Mouse (Mus musculus) brown adipose tissue, adult 24 weeks (tissue): Measurements from ENCODE around the gene Itga7. TPM values are rescaled to one million over a fixed set of nuclear protein-coding genes. Genes with fewer than 3 reads are reported as not detected.

Experiments
- H3K27ac ChIP-seq: fragments of 200-500 bp; replicated peaks from 2 replicates; pipeline ENCODE4 v1.5.1; 2012; ENCODE audit warnings: low read depth, mild to moderate bottlenecking, low read length
- H3K4me1 ChIP-seq: fragments of 200-500 bp; 2 replicates; pipeline ENCODE4 v1.6.1; 2012; ENCODE audit warnings: low read length, mixed read lengths; ENCODE audit not compliant: control insufficient read depth, insufficient read depth, insufficient read length
- H3K4me3 ChIP-seq: fragments of 200-500 bp; 2 replicates; pipeline ENCODE4 v1.5.1; 2012; ENCODE audit warnings: low read depth, mild to moderate bottlenecking, low read length, moderate library complexity; ENCODE audit not compliant: insufficient read depth
- polyA plus RNA-seq: library from polyadenylated mRNA; stranded (reverse); fragments of >200 nt; gene quantifications from 2 replicates; pipeline ENCODE4 v1.2.4, GENCODE M21; 2012; ENCODE audit not compliant: missing spikeins, insufficient read depth, insufficient read length

Gene Itga7
- 23.2 and 28.5 TPM in 2 replicates for polyA plus RNA-seq

DNA sequence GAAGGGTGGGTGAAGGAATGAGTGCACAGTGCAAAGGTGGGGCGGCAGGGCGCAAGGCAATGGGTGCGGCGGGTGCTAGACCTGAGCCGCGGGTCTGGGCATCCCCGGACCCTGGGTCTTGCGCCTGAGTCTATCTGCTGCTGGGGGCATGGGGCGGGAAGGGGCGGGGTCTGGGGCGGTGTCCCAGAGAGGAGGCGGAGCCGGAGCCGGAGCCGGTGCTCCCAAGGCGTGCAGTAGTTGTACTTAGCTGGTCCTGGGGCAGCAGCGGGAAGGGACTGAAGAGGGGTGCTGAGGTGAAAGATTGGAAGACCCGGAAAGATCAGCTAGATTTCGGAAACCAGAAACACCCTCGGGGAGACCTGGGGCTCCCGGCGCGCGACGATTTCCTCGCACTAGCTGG, at the start of gene Itga7:
Gene Itga7, plus strand, starts transcription at position 245 of the 400 bp plus-strand sequence.
- H3K4me3 ChIP-seq, result peak within 1 kb of the TSS; percentile 70
- H3K27ac ChIP-seq, result peak within 1 kb of the TSS; percentile 24; the same call in 1 of the 2 replicates
- H3K4me1 ChIP-seq, result peaks cover 5% of the 10 kb centered on the region; the same call in 1 of the 2 replicates

DNA sequence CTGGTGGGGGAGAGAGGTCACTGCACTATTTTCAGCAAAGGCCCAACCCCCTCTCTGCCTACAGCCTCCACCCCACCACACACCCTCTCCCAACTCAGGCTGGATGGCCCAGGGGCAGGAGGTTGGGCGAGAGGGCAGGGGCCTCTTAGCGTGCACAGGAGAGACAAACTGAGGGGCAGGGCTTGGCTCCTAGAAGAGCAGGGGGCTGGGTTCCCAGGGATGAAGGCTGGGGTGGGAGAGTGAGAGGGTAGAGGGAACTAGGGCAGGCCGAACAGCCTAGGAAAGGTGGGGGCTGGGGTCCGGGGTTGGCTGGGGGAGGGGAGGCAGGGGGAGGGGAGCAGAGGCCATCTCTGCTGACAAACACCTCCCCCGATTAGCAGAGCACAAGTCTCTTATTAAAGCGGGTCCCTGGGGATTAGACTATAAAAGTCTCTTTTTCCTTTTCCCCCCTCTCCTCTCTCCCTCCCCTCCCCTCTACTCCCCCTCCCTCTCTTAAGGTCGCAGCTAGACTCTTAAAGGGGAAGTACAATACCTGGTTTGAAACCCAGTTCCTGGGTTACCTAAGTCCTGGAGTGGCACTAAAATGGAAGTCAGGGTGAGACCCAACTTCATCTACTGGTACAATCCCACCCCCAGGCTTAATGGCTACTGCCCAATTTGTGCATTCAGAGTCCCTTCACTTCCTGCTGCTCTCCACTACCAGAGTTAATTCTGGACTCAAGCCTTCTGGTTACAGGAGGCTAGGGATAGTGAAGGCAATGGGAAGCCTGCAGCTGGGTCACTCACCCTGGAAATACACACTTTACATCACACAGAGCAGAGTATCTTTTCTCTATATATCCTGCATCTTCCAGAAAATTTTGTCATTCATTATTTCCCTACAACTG, 44.4 kb upstream of the Itga7 start:
- no peak overlapping the region for H3K27ac ChIP-seq

DNA sequence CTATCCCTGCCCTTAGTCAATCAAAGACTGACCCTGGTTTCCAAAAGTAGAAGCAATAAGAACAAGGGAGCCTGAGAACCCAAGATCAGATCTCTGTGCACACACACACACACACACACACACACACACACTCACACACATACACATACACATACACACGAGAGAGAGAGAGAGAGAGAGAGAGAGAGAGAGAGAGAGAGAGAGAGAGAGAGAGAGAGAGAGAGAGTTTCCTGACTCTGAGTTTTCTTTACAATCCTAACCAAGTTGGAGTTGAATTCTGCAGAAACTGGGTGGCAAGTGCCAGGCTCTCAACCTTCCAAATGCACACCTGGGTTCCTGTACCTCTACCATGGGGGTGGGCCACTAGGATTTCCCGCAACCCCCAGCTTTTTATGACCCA, 43.8 kb upstream of the Itga7 start:
- no peak overlapping the region for H3K27ac ChIP-seq
- no peak overlapping the region for H3K4me3 ChIP-seq
- H3K4me1 ChIP-seq, result no peaks in the 10 kb centered on the region

More for the DNA sequence above, 44.4 kb upstream of the Itga7 start:
- Histone ChIP-seq H3K4me3 (no peak overlapping the region), H3K4me1 (no peaks in the 10 kb centered on the region)

DNA sequence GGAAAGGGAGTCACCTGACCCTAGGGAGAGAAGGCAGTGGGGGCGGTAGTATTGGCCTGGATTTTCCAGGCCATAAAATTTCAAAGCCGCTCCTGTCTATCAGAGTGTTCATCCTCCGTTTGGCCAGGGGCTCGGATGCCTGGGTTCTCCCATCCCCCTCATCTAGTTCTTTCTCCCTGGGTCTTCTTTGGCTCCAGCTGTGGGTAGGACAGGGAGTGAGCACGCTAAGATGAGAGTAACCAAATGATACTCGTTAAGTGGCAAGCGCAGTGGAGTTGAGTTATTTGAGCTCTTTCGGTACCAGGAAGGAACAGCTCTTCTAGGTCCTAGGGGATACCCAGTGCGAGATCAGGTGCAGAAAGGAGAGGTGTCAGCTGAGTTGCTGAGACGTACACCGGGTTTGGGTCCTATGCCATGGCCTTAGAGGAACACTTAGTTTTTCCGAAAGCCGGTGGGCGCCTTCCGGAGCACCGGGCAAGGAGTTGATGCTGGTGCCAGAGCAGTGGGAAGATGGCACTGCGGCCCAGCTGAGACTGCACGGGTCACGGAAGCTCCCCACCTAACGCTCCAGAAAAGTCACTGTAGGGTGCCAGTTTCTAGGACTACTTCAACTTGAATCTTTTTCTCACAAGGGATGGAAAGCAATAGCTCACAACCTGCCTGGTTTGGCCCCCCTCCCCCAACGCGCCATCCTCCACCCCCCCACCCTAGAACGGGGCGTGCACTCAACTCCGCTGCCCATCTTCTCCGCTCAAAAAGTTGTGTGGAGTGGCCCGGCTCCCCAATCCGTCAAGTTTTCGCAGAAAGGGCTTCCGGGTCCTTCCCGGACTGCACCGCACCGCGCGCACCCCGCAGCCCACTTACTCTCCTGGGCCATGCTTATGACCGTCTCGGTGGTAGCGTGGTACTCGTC, 43.0 kb upstream of the Itga7 start:
- H3K27ac ChIP-seq, result no peak overlapping the region
- peak overlapping the region; percentile 63 for H3K4me3 ChIP-seq
- H3K4me1 ChIP-seq, result no peaks in the 10 kb centered on the region

DNA sequence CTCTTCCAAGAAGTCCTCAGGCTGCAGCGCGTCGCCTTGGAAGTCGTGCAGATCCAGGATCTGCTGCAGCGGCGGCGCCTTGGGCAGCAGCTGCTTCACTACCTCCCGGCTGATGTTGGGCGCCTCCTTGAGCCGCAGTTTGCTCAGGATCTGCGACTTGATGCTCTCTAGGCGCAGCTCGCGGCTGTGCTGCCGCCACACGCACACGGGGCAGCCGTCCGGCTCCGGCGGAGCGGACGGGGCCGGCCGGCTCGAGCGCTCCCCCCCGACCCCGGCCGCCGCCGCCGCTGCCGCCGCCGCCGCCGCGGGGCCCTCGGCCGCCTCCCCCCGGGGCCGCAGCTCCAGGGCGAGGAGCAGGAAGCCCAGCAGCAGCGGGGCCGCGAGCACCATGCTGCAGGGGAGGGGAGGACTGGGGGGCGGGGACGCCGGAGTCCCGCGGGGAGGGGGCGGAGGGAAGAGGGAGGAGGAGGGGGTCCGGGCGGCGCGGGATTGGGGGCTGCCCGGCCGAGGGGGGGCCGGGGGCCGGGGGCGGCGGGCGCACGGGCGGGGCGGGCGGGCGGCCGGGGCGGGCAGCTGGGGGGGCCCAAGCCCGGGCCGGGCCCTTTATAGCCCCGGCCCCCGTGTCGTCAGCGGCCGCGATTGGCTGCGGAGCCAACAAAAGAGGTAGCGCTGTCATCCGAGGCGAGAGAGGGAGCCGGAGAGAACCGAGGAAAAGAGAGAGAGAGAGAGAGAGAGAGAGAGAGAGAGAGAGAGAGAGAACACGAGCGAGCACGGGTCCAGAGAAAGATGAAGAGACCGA, 42.1 kb upstream of the Itga7 start, which contains the start of gene Gdf11:
Gene Gdf11, minus strand, starts transcription at position 423 of the 799 bp plus-strand sequence.
- Histone ChIP-seq H3K4me1 (no peaks in the 10 kb centered on the region), H3K4me3 (peak within 1 kb of the TSS; percentile 63), H3K27ac (no peak within 1 kb of the TSS)

DNA sequence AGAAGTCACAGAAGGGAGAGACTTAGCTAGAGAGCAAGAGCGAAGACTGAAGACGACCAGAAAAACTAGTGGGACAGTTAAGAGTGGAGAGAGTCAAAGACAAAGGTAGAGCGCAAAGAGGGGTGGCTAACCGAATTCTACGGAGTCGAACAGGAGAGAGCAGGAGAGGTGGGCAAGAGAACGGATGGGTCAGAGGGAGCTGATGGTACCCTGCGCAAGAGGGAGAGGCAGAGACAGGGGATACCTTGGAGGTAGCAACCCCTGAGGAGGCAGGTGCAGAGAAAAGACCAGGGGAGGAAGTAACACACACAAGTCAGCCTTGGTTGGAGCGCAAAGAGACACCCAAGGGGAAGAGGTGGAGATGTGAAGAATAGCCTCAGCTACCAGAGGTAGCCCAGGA, 41.4 kb upstream of the Itga7 start:
- Histone ChIP-seq H3K27ac (no peak overlapping the region), H3K4me3 (peak overlapping the region; percentile 48), H3K4me1 (no peaks in the 10 kb centered on the region)

DNA sequence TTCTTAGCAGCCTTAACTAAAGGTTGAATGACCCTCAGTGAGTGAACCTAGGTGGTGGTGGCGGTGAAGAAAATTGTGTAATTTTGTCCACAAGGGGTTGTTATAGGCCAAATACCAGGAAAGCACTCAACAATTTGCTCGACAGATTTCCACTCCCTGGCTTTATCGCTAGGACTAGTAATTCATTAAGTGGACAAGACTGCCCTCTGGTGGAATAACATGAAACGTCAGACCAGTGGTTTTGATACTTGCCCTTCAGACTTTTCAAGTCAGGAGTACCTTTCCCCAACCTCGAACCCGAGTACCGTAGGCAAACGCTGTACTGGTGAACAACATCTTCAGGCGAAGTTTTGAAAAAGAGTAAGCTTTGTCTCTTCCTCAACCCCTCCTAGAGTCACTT, 38.2 kb upstream of the Itga7 start:
- H3K4me1 ChIP-seq, result no peaks in the 10 kb centered on the region
- H3K27ac ChIP-seq, result no peak overlapping the region
- H3K4me3 ChIP-seq, result no peak overlapping the region

DNA sequence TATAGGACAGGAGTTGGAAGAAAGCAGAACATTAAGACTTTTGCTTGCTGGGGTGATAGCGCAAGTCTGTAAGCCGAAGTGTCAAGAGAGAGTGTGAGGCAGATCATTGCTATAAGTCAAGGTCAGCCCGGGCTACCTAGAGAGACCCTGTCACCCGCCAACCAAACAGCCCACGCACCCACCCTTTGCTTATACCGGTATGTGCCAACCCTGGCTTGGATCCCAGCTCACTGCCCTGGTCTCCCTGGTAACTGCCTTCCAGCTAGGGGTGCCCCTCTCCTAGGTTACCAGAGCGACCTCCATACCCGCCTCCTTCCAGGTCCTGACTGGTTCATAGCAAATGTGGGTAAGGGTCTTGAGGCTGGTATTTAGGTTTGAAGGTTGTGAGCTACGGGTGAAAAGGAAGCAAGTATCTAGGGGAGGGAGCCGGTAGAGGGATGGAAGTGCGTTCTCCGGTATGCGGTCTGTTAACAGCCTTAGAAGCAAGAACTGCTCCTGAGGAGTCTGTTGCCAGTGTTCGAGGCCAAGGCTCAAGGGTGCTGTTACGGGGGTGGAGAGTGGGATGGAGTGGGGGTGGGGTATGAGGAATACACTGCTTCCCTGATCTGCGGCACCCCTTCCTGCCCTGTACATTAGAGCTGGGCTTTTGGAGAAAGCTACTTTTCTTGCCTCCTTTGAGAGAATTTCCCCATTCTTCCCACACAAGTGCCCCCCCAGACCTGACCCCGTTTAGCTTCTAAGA, 37.5 kb upstream of the Itga7 start:
- Histone ChIP-seq H3K27ac (no peak overlapping the region), H3K4me1 (no peaks in the 10 kb centered on the region), H3K4me3 (no peak overlapping the region)

DNA sequence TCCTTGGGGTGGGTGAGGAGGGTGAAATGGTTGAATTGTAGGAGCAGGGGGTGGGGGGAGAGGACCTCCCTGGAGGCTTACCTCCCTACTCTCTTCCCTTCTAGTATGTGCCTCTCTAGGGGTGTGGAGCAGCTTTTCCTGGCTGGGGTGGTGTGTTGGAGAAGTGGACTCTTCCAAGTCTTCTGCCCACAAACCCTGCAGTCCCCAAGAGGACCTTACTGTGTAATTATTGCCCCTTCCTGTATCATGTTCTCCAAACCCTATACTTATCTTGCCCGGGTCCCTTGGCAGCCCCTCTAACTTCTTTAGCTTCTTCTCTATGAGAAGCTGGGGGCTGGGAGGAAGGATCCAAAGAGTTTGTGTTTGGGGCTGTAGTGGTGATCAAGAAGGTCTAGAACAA, 36.8 kb upstream of the Itga7 start:
- H3K4me3 ChIP-seq, result no peak overlapping the region

DNA sequence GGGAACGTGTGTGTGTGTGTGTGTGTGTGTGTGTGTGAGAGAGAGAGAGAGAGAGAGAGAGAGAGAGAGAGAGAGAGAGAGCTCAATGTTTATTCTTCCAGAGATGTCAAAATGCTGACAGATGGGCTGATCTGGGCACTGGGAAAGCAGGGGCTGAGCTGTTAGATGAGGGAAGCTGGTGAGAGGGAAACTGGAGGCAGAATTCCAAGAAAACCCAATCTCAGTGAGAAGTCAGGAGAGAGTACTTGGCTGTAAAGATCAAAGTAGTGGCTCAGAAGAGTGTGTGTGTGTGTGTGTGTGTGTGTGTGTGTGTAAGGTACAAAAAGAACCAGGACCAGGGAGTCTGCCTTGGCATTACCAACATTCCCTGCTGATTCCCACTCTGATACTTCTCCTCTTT, 36.1 kb upstream of the Itga7 start:
- H3K27ac ChIP-seq, result no peak overlapping the region
- H3K4me1 ChIP-seq, result no peaks in the 10 kb centered on the region
- H3K4me3 ChIP-seq, result no peak overlapping the region

More for the DNA sequence above, 36.8 kb upstream of the Itga7 start:
- Histone ChIP-seq H3K27ac (no peak overlapping the region), H3K4me1 (no peaks in the 10 kb centered on the region)

DNA sequence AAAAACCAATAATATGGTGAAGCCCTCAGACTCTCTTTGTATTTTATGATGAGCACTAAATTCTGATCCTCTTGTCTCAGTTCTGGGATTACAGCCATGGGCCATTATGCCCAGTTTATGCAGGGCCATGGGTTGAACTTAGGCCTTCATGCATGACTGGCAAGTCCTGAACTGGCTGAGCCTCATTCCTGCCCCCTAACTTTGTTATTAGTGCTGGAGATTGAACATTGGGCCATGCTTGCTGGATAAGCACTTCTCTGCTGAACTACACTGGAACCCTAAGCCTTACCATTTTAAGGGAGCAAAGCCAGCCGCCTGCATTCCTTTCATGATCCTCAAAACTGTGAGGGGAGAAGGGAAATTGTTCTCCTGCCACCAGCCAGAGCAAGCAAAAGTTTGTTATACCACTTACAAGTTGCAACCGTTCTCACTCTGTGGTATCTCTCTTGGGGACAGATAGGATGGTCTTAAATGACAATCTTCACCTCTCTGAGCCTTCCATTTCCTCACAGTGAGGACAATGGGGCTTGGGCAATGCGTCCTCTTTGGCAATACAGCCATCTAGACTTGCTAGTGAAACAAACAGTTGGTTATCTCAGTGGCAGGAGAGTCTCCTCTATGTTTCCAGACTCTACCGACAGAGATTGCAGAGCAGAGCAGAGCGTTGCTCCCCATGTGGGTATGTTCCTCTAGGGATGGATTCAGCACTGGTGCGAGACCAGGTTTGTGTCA, 33.7 kb upstream of the Itga7 start:
- no peak overlapping the region for H3K27ac ChIP-seq

DNA sequence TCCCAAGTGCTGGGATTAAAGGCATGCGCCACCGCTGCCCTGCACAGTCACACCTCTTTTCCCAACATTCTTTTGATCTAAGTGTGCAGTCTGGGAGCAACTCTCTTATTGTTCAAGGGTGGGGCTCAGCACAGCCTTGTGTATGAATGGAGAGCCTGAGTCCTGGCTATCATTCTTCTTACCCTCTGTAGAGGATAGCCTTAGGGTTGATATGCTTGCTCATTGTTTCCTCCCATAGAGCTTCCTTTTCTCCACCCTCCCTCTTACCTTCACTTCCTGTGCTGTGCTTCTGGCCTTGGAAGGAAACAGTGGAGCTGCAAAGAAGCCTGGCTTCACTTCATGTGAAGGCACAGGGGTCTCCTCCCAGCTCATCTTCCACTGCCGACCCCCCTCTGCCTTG, 32.9 kb upstream of the Itga7 start, which contains the start of gene Cd63:
Gene Cd63, plus strand, starts transcription at position 292 of the 400 bp plus-strand sequence.
- no peaks in the 10 kb centered on the region for H3K4me1 ChIP-seq
- H3K27ac ChIP-seq, result no peak within 1 kb of the TSS
- H3K4me3 ChIP-seq, result no peak within 1 kb of the TSS

More for the DNA sequence above, 33.7 kb upstream of the Itga7 start:
- Histone ChIP-seq H3K4me1 (no peaks in the 10 kb centered on the region), H3K4me3 (no peak overlapping the region)

DNA sequence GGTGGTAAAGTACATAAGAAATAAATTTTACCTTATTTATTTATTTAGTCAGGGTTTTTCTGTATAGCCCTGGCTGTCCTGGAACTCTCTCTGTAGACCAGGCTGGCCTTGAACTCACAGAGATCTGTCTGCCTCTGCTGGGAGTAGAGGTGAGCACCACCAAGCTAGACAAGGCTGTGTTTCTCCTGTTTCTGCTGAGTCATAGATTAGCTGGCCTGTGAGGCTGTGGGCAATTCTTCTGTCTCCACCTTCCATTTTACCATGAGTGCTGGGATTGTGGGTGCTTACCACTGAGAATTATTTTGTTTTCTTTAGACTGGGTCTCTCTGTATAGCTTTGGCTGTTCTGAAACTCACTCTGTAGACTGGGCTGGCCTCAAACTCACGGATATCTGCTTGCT, 32.2 kb upstream of the Itga7 start:
- H3K27ac ChIP-seq, result no peak overlapping the region
- no peaks in the 10 kb centered on the region for H3K4me1 ChIP-seq
- H3K4me3 ChIP-seq, result no peak overlapping the region
